Mouse (Mus musculus) 416B (cell line): Measurements from ENCODE around the gene Ces2h.
A peak's percentile ranks its signal among the peaks of the same experiment; 100 is the strongest.
"Not testable (repeated sequence)": the region's sequence is repeated elsewhere in the genome, so short reads cannot be mapped to it uniquely, and the experiment has no call there.

Experiments
- DNase-seq: peaks from one replicate; pipeline ENCODE4 v3.0.0; 2011; ENCODE audit warnings: low read depth

Gene Ces2h

GRCm38 (mm10) chr8:105000586-105000985 lies at the start of gene Ces2h:
Ces2h (plus strand) TSS chr8:105000853.
- no peak for DNase-seq

GRCm38 (mm10) chr8:104961537-104961961 lies 39.1 kb upstream of the Ces2h start, which contains the start of gene Ces2g:
Ces2g (plus strand) TSS chr8:104961718.
- peak; percentile 11 for DNase-seq

GRCm38 (mm10) chr8:104962229-104962901 lies 38.3 kb upstream of the Ces2h start:
- no peak for DNase-seq

- DNase-seq, result no peak
These were observed 37.2 kb upstream of the Ces2h start for GRCm38 (mm10) chr8:104963375-104963894.

GRCm38 (mm10) chr8:104984126-104984525 lies 16.5 kb upstream of the Ces2h start:
- DNase-seq, result no peak

- no peak for DNase-seq
These were observed 15.7 kb upstream of the Ces2h start for GRCm38 (mm10) chr8:104984942-104985341.

- no peak for DNase-seq
These were observed 2.5 kb upstream of the Ces2h start for GRCm38 (mm10) chr8:104998191-104998590.

GRCm38 (mm10) chr8:104999183-104999582 lies 1.5 kb upstream of the Ces2h start:
- DNase-seq, result no peak

- no peak for DNase-seq
These were observed 9.3 kb downstream of the Ces2h start for GRCm38 (mm10) chr8:105010000-105010399.

GRCm38 (mm10) chr8:105011136-105011535 lies 10.5 kb downstream of the Ces2h start:
- DNase-seq, result peak; percentile 48

GRCm38 (mm10) chr8:105014391-105014790 lies 13.7 kb downstream of the Ces2h start:
- DNase-seq, result no peak

- no peak for DNase-seq
These were observed 21.3 kb downstream of the Ces2h start for GRCm38 (mm10) chr8:105021954-105022353.

GRCm38 (mm10) chr8:105023087-105023486 lies 22.4 kb downstream of the Ces2h start:
- no peak for DNase-seq

- peak; percentile 83 for DNase-seq
These were observed 24.4 kb downstream of the Ces2h start for GRCm38 (mm10) chr8:105025050-105025449.

GRCm38 (mm10) chr8:105043510-105043909 lies 42.9 kb downstream of the Ces2h start:
- DNase-seq, result no peak

- DNase-seq, result no peak
These were observed 45.3 kb downstream of the Ces2h start for GRCm38 (mm10) chr8:105045824-105046401.

GRCm38 (mm10) chr8:105048371-105048854 lies 47.8 kb downstream of the Ces2h start, which contains the start of gene Ces3a:
Ces3a (plus strand) TSS chr8:105048601.
- DNase-seq, result no peak

- DNase-seq, result no peak
These were observed 55.6 kb downstream of the Ces2h start for GRCm38 (mm10) chr8:105056211-105056610.

GRCm38 (mm10) chr8:105060056-105060455 lies 59.4 kb downstream of the Ces2h start:
- no peak for DNase-seq

GRCm38 (mm10) chr8:105066761-105067160 lies 66.1 kb downstream of the Ces2h start:
- DNase-seq, result peak; percentile 81

- DNase-seq, result not testable (repeated sequence)
These were observed 67.3 kb downstream of the Ces2h start for GRCm38 (mm10) chr8:105067905-105068304.

GRCm38 (mm10) chr8:105068971-105069370 lies 68.3 kb downstream of the Ces2h start:
- DNase-seq, result no peak
